ENCODE assay signal across 15 mouse cellular contexts in genomic region chr2:142867481-142867880, GRCm38 (mm10).
"Had no signal": no experiment of that assay in that cellular context is flagged by ENCODE, and none has a peak within 500 bp of the region (broad histone marks: within the 10 kb centered on the region; RNA-seq: fewer than 3 reads in every experiment).

No protein-coding gene starts in this region.

- ATAC-seq: intestine, embryonic 15.5 days; midbrain, embryonic 15.5 days had no signal

- H3K9me3 ChIP-seq: intestine, embryonic 15.5 days; kidney, embryonic 15.5 days; limb, embryonic 10.5 days; liver, embryonic 15.5 days; lung, embryonic 15.5 days; midbrain, embryonic 15.5 days; neural tube, embryonic 12.5 days; stomach, embryonic 15.5 days had no signal

- H3K36me3 ChIP-seq: intestine, embryonic 15.5 days; limb, embryonic 10.5 days; liver, embryonic 15.5 days; midbrain, embryonic 15.5 days; neural tube, embryonic 12.5 days had no signal

- H3K4me3 ChIP-seq: intestine, embryonic 15.5 days; kidney, embryonic 15.5 days; limb, embryonic 10.5 days; liver, embryonic 15.5 days; lung, embryonic 15.5 days; midbrain, embryonic 15.5 days; neural tube, embryonic 12.5 days; stomach, embryonic 15.5 days had no signal

- H3K4me2 ChIP-seq: intestine, embryonic 15.5 days; kidney, embryonic 15.5 days; liver, embryonic 11.5 days; liver, embryonic 15.5 days; lung, embryonic 15.5 days; midbrain, embryonic 15.5 days; neural tube, embryonic 12.5 days; stomach, embryonic 15.5 days had no signal

- H3K9ac ChIP-seq: intestine, embryonic 15.5 days; kidney, embryonic 15.5 days; liver, embryonic 15.5 days; lung, embryonic 15.5 days; midbrain, embryonic 15.5 days; neural tube, embryonic 12.5 days; stomach, embryonic 15.5 days had no signal

- DNase-seq: kidney, adult 2 months; kidney, postnatal 14 days; right cerebral cortex, postnatal 4 days; spleen, adult 18-20 months; thymus, adult 2 months; thymus, postnatal 36 days had no signal

- H3K4me1 ChIP-seq: intestine, embryonic 15.5 days; kidney, embryonic 15.5 days; limb, embryonic 10.5 days; liver, embryonic 15.5 days; lung, embryonic 15.5 days; midbrain, embryonic 15.5 days; neural tube, embryonic 12.5 days; stomach, embryonic 15.5 days had no signal

- H3K27ac ChIP-seq: intestine, embryonic 15.5 days; kidney, embryonic 15.5 days; limb, embryonic 10.5 days; liver, embryonic 15.5 days; lung, embryonic 15.5 days; midbrain, embryonic 15.5 days; neural tube, embryonic 12.5 days; stomach, embryonic 15.5 days had no signal

- H3K27me3 ChIP-seq: intestine, embryonic 15.5 days; kidney, embryonic 15.5 days; liver, embryonic 15.5 days; lung, embryonic 15.5 days; midbrain, embryonic 15.5 days; neural tube, embryonic 12.5 days; stomach, embryonic 15.5 days had no signal
